Comparison of ENCODE assay signal across 30 mouse cellular contexts in genomic region chr3:9460284-9460683, GRCm38 (mm10).
"Had no signal": no experiment of that assay in that cellular context is flagged by ENCODE, and none has a peak within 500 bp of the region (broad histone marks: within the 10 kb centered on the region; RNA-seq: fewer than 3 reads in every experiment).

No protein-coding gene starts in this region.

- ATAC-seq: liver, embryonic 12.5 days; liver, postnatal 0 days; lung, postnatal 0 days; midbrain, embryonic 13.5 days; midbrain, embryonic 15.5 days; midbrain, embryonic 16.5 days had no signal

- DNase-seq: left cerebral cortex, postnatal 4 days; liver; liver, embryonic 13.5 days; liver, postnatal 0 days; lung, adult 18-20 months; lung, adult 2 months; lung, embryonic 14.5 days; lung, postnatal 10 days; lung, postnatal 14 days; lung, postnatal 36 days; lung, postnatal 4 days had no signal

- H3K4me3 ChIP-seq: limb, embryonic 10.5 days; limb, embryonic 12.5 days; limb, embryonic 13.5 days; limb, embryonic 15.5 days; liver, embryonic 12.5 days; liver, embryonic 13.5 days; liver, embryonic 15.5 days; lung, embryonic 15.5 days; megakaryocyte, embryonic 14.5 days; midbrain, embryonic 10.5 days; midbrain, embryonic 12.5 days; midbrain, embryonic 13.5 days; midbrain, embryonic 15.5 days; myocyte; neural tube, embryonic 12.5 days had no signal

- H3K36me3 ChIP-seq: liver, embryonic 13.5 days; liver, embryonic 15.5 days; lung, embryonic 15.5 days; midbrain, embryonic 15.5 days; neural tube, embryonic 12.5 days had no signal

- H3K4me1 ChIP-seq: limb, embryonic 10.5 days; limb, embryonic 12.5 days; limb, embryonic 13.5 days; limb, embryonic 15.5 days; liver, embryonic 15.5 days; lung, embryonic 15.5 days; midbrain, embryonic 10.5 days; midbrain, embryonic 13.5 days; midbrain, embryonic 15.5 days; neural tube, embryonic 12.5 days had no signal

- H3K4me2 ChIP-seq: limb, embryonic 12.5 days; limb, embryonic 13.5 days; limb, embryonic 15.5 days; liver, embryonic 11.5 days; liver, embryonic 12.5 days; liver, embryonic 13.5 days; liver, embryonic 15.5 days; lung, embryonic 14.5 days; lung, embryonic 15.5 days; midbrain, embryonic 12.5 days; midbrain, embryonic 13.5 days; midbrain, embryonic 15.5 days; neural tube, embryonic 12.5 days had no signal

- H3K27me3 ChIP-seq: limb, embryonic 12.5 days; limb, embryonic 13.5 days; limb, embryonic 15.5 days; liver, embryonic 12.5 days; liver, embryonic 13.5 days; liver, embryonic 15.5 days; lung, embryonic 15.5 days; midbrain, embryonic 12.5 days; midbrain, embryonic 13.5 days; midbrain, embryonic 15.5 days; neural tube, embryonic 12.5 days had no signal

- H3K27ac ChIP-seq: limb, embryonic 10.5 days; limb, embryonic 12.5 days; limb, embryonic 13.5 days; limb, embryonic 15.5 days; liver, embryonic 12.5 days; liver, embryonic 13.5 days; liver, embryonic 14.5 days; liver, embryonic 15.5 days; lung, embryonic 15.5 days; macrophage; midbrain, embryonic 10.5 days; midbrain, embryonic 12.5 days; midbrain, embryonic 13.5 days; midbrain, embryonic 15.5 days; neural tube, embryonic 12.5 days had no signal

- H3K9me3 ChIP-seq: limb, embryonic 10.5 days; limb, embryonic 12.5 days; limb, embryonic 13.5 days; limb, embryonic 15.5 days; liver, embryonic 12.5 days; liver, embryonic 13.5 days; liver, embryonic 15.5 days; lung, embryonic 15.5 days; midbrain, embryonic 12.5 days; midbrain, embryonic 13.5 days; midbrain, embryonic 15.5 days; neural tube, embryonic 12.5 days had no signal

- H3K9ac ChIP-seq: limb, embryonic 12.5 days; limb, embryonic 13.5 days; limb, embryonic 15.5 days; liver, embryonic 12.5 days; liver, embryonic 13.5 days; liver, embryonic 14.5 days; liver, embryonic 15.5 days; liver, postnatal 0 days; lung, embryonic 14.5 days; lung, embryonic 15.5 days; midbrain, embryonic 12.5 days; midbrain, embryonic 13.5 days; midbrain, embryonic 15.5 days; neural tube, embryonic 12.5 days had no signal
